Mouse (Mus musculus): ENCODE measurements around the gene Pcdh15. TPM values are rescaled to one million over a fixed set of nuclear protein-coding genes. Genes with fewer than 3 reads are reported as not detected.

Pcdh15 gene
- polyA plus RNA-seq, 1 experiment, result not detected

- Histone ChIP-seq H3K4me1 (ENCODE audit: control insufficient read depth, insufficient read depth, low read length) (no peaks in the 10 kb centered on the region), H3K27ac (ENCODE audit: insufficient read depth, low read depth, low read length) (no peak overlapping the region), H3K4me3 (ENCODE audit: insufficient read depth, low read length) (no peak overlapping the region)
- TF ChIP-seq POLR2A (IDR thresholded peaks at IDR 0.05; ENCODE audit: borderline replicate concordance, low read depth, low read length) (no peak), CTCF (IDR thresholded peaks at IDR 0.05; ENCODE audit: low read depth, low read length) (no peak)
These were observed 763.0 kb downstream of the Pcdh15 start for GRCm38 (mm10) chr10:73862181-73862580.

GRCm38 (mm10) chr10:73878055-73878728 is 779.0 kb downstream of the Pcdh15 start:
- Histone ChIP-seq H3K4me1 (ENCODE audit: control insufficient read depth, insufficient read depth, low read length) (no peaks in the 10 kb centered on the region), H3K4me3 (ENCODE audit: insufficient read depth, low read length) (no peak overlapping the region), H3K27ac (ENCODE audit: insufficient read depth, low read depth, low read length) (no peak overlapping the region)
- TF ChIP-seq POLR2A (IDR thresholded peaks at IDR 0.05; ENCODE audit: borderline replicate concordance, low read depth, low read length), result no peak
- TF ChIP-seq CTCF (IDR thresholded peaks at IDR 0.05; ENCODE audit: low read depth, low read length), result no peak

- no peak for TF ChIP-seq CTCF (IDR thresholded peaks at IDR 0.05; ENCODE audit: low read depth, low read length)
- no peak for TF ChIP-seq POLR2A (IDR thresholded peaks at IDR 0.05; ENCODE audit: borderline replicate concordance, low read depth, low read length)
- H3K4me3 ChIP-seq (ENCODE audit: insufficient read depth, low read length), result no peak overlapping the region
- no peaks in the 10 kb centered on the region for H3K4me1 ChIP-seq (ENCODE audit: control insufficient read depth, insufficient read depth, low read length)
- no peak overlapping the region for H3K27ac ChIP-seq (ENCODE audit: insufficient read depth, low read depth, low read length)
These were observed 779.6 kb downstream of the Pcdh15 start for GRCm38 (mm10) chr10:73878729-73879067.

- TF ChIP-seq POLR2A (IDR thresholded peaks at IDR 0.05; ENCODE audit: borderline replicate concordance, low read depth, low read length) (no peak), CTCF (IDR thresholded peaks at IDR 0.05; ENCODE audit: low read depth, low read length) (no peak)
- no peak overlapping the region for H3K27ac ChIP-seq (ENCODE audit: insufficient read depth, low read depth, low read length)
- H3K4me3 ChIP-seq (ENCODE audit: insufficient read depth, low read length), result no peak overlapping the region
- no peaks in the 10 kb centered on the region for H3K4me1 ChIP-seq (ENCODE audit: control insufficient read depth, insufficient read depth, low read length)
These were observed 788.6 kb downstream of the Pcdh15 start for GRCm38 (mm10) chr10:73887771-73888170.

- Histone ChIP-seq H3K27ac (ENCODE audit: insufficient read depth, low read depth, low read length) (no peak overlapping the region), H3K4me1 (ENCODE audit: control insufficient read depth, insufficient read depth, low read length) (no peaks in the 10 kb centered on the region), H3K4me3 (ENCODE audit: insufficient read depth, low read length) (no peak overlapping the region)
- TF ChIP-seq CTCF (IDR thresholded peaks at IDR 0.05; ENCODE audit: low read depth, low read length) (no peak), POLR2A (IDR thresholded peaks at IDR 0.05; ENCODE audit: borderline replicate concordance, low read depth, low read length) (no peak)
These were observed 793.1 kb downstream of the Pcdh15 start for GRCm38 (mm10) chr10:73892251-73892650.

GRCm38 (mm10) chr10:73896086-73896607 is 797.0 kb downstream of the Pcdh15 start:
- Histone ChIP-seq H3K27ac (ENCODE audit: insufficient read depth, low read depth, low read length) (no peak overlapping the region), H3K4me1 (ENCODE audit: control insufficient read depth, insufficient read depth, low read length) (no peaks in the 10 kb centered on the region), H3K4me3 (ENCODE audit: insufficient read depth, low read length) (no peak overlapping the region)
- no peak for TF ChIP-seq CTCF (IDR thresholded peaks at IDR 0.05; ENCODE audit: low read depth, low read length)
- TF ChIP-seq POLR2A (IDR thresholded peaks at IDR 0.05; ENCODE audit: borderline replicate concordance, low read depth, low read length), result no peak

GRCm38 (mm10) chr10:73899165-73899564 is 800.0 kb downstream of the Pcdh15 start:
- no peak overlapping the region for H3K27ac ChIP-seq (ENCODE audit: insufficient read depth, low read depth, low read length)
- no peaks in the 10 kb centered on the region for H3K4me1 ChIP-seq (ENCODE audit: control insufficient read depth, insufficient read depth, low read length)
- TF ChIP-seq POLR2A (IDR thresholded peaks at IDR 0.05; ENCODE audit: borderline replicate concordance, low read depth, low read length), result no peak
- TF ChIP-seq CTCF (IDR thresholded peaks at IDR 0.05; ENCODE audit: low read depth, low read length), result no peak
- H3K4me3 ChIP-seq (ENCODE audit: insufficient read depth, low read length), result no peak overlapping the region

GRCm38 (mm10) chr10:73907626-73908025 is 808.5 kb downstream of the Pcdh15 start:
- TF ChIP-seq POLR2A (IDR thresholded peaks at IDR 0.05; ENCODE audit: borderline replicate concordance, low read depth, low read length) (no peak), CTCF (IDR thresholded peaks at IDR 0.05; ENCODE audit: low read depth, low read length) (no peak)
- Histone ChIP-seq H3K27ac (ENCODE audit: insufficient read depth, low read depth, low read length) (no peak overlapping the region), H3K4me1 (ENCODE audit: control insufficient read depth, insufficient read depth, low read length) (no peaks in the 10 kb centered on the region), H3K4me3 (ENCODE audit: insufficient read depth, low read length) (no peak overlapping the region)

- Histone ChIP-seq H3K4me3 (ENCODE audit: insufficient read depth, low read length) (no peak overlapping the region), H3K4me1 (ENCODE audit: control insufficient read depth, insufficient read depth, low read length) (no peaks in the 10 kb centered on the region), H3K27ac (ENCODE audit: insufficient read depth, low read depth, low read length) (no peak overlapping the region)
- TF ChIP-seq CTCF (IDR thresholded peaks at IDR 0.05; ENCODE audit: low read depth, low read length), result no peak
- no peak for TF ChIP-seq POLR2A (IDR thresholded peaks at IDR 0.05; ENCODE audit: borderline replicate concordance, low read depth, low read length)
These were observed 809.4 kb downstream of the Pcdh15 start for GRCm38 (mm10) chr10:73908568-73908967.

- H3K4me3 ChIP-seq (ENCODE audit: insufficient read depth, low read length), result no peak overlapping the region
- TF ChIP-seq CTCF (IDR thresholded peaks at IDR 0.05; ENCODE audit: low read depth, low read length), result no peak
- TF ChIP-seq POLR2A (IDR thresholded peaks at IDR 0.05; ENCODE audit: borderline replicate concordance, low read depth, low read length), result no peak
- no peaks in the 10 kb centered on the region for H3K4me1 ChIP-seq (ENCODE audit: control insufficient read depth, insufficient read depth, low read length)
- no peak overlapping the region for H3K27ac ChIP-seq (ENCODE audit: insufficient read depth, low read depth, low read length)
These were observed 816.0 kb downstream of the Pcdh15 start for GRCm38 (mm10) chr10:73915170-73915569.

Data from bone marrow macrophage, adult 2 months (primary cell).